Mouse (Mus musculus) urinary bladder, postnatal 4 days (tissue): ENCODE measurements around the gene Ppox.
"Not testable (repeated sequence)": the region's sequence is repeated elsewhere in the genome, so short reads cannot be mapped to it uniquely, and the experiment has no call there.

Experiments
- DNase-seq, 2 experiments: peaks; one replicate each; pipeline ENCODE4 v3.0.0; 2021 to 2022; ENCODE audit warnings: low spot score in 2 of 2

Ppox gene

GRCm38 (mm10) chr1:171245353-171245752 lies 35.6 kb downstream of the Ppox start:
- no peak for DNase-seq

GRCm38 (mm10) chr1:171241952-171242351 lies 39.0 kb downstream of the Ppox start:
- DNase-seq = not testable (repeated sequence)

GRCm38 (mm10) chr1:171240911-171241310 lies 40.1 kb downstream of the Ppox start:
- no peak for DNase-seq

- DNase-seq = no peak
Observed at GRCm38 (mm10) chr1:171239992-171240744, 40.8 kb downstream of the Ppox start.

GRCm38 (mm10) chr1:171238463-171238862 lies 42.5 kb downstream of the Ppox start:
- DNase-seq = no peak

GRCm38 (mm10) chr1:171237438-171237837 lies 43.5 kb downstream of the Ppox start:
- DNase-seq = no peak

- DNase-seq = no peak
Observed at GRCm38 (mm10) chr1:171235791-171236190, 45.2 kb downstream of the Ppox start.

- DNase-seq = no peak
Observed at GRCm38 (mm10) chr1:171234538-171234937, 46.4 kb downstream of the Ppox start.

- DNase-seq = no peak
Observed at GRCm38 (mm10) chr1:171234126-171234525, 46.9 kb downstream of the Ppox start, which contains the start of gene Fcer1g. Gene Fcer1g, minus strand, starts transcription at chr1:171234365.

GRCm38 (mm10) chr1:171232800-171233730 lies 47.9 kb downstream of the Ppox start:
- no peak for DNase-seq

GRCm38 (mm10) chr1:171232348-171232747 lies 48.6 kb downstream of the Ppox start:
- no peak for DNase-seq

- no peak for DNase-seq
Observed at GRCm38 (mm10) chr1:171231844-171232243, 49.1 kb downstream of the Ppox start.

GRCm38 (mm10) chr1:171230215-171230614 lies 50.8 kb downstream of the Ppox start:
- no peak for DNase-seq

GRCm38 (mm10) chr1:171229750-171230149 lies 51.2 kb downstream of the Ppox start:
- DNase-seq = no peak

GRCm38 (mm10) chr1:171227879-171228278 lies 53.1 kb downstream of the Ppox start:
- no peak for DNase-seq

- no peak for DNase-seq
Observed at GRCm38 (mm10) chr1:171226780-171227179, 54.2 kb downstream of the Ppox start.
